Mouse (Mus musculus) embryonic fibroblast, embryonic 13.5 days (primary cell): ENCODE data around the gene Slc30a4.

Source experiments
- CTCF ChIP-seq: IDR thresholded peaks from 2 replicates; pipeline ENCODE4 v1.5.1; 2011; ENCODE audit warnings: mild to moderate bottlenecking, control low read depth, low read length, moderate library complexity, borderline replicate concordance; ENCODE audit not compliant: insufficient read depth
- POLR2A ChIP-seq: IDR thresholded peaks from 2 replicates; pipeline ENCODE4 v1.6.1; 2011; ENCODE audit warnings: low read depth, mild to moderate bottlenecking, control low read depth, low read length, moderate library complexity

DNA sequence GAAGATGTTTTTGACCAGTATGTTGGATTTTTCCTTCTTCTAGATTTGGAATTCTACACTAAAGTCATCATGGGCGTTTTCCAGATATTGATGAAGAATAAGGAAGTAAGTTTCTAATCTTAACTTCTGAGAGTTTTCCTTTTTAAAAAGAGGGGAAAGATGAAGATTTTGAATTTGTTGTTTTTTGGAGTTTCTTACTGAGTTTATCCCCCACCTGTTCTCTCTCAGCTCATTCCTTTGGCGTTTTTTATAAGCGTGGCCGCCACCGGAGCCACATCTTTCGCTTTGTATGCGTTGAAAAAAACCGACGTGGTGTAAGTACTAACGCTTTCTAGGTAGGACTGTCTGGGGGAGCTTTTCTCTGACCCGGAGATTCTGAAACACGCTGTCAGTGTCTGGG lies 64.4 kb downstream of the Slc30a4 start:
- TF ChIP-seq CTCF (no peak), POLR2A (no peak)
